Mouse (Mus musculus) spleen, postnatal 14 days (tissue): Measurements from ENCODE around the gene Iqgap3.

ENCODE experiments used
- DNase-seq, 2 experiments: peaks; one replicate each; pipeline ENCODE4 v3.0.0; 2021 to 2022; ENCODE audit warnings: low spot score in 2 of 2

The Iqgap3 gene

DNA sequence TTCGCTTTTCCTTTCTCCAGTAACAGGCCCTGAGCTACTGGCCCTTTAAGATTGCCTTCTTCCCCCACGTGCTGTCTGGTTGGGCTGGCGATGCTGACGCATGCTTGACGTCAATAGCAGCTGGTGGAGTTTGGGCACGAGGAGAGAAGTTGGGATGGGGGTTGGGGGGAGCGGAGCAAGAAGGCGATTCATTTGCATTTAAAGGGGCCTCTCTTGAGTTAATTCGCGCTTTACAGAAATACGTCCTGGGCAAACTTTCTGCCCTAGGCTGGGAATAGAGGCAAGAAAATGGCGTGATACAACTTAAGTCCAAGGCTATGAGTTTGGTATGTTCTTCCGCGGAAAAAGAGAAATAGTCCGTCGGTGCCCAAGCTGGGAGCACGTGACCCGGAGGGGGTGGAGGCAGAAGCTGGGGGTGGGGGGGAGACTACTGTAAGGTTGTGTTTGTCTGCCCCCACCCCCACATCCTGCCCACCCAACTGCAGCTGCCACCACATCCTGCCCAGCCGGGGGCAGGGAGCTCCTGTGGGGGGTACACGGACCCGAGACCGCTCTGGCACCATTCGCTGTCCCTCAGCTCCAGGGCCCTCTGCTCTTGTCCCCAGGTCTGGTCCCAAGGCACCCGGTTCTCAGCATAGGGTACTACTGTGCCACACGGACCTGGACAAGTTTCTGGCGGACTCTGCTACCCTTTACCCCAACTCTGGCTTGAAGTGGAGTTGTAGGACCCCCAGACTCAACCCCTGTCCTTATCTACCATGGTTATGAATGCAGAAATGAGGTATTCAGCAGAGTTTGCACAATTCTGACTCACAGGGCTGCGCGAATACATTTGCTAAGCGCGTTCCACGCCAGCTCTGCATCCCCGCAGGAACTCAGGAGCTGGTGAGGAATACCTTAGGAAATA is 56.8 kb downstream of the Iqgap3 start:
- peak; percentile 63 to 74 for DNase-seq

DNA sequence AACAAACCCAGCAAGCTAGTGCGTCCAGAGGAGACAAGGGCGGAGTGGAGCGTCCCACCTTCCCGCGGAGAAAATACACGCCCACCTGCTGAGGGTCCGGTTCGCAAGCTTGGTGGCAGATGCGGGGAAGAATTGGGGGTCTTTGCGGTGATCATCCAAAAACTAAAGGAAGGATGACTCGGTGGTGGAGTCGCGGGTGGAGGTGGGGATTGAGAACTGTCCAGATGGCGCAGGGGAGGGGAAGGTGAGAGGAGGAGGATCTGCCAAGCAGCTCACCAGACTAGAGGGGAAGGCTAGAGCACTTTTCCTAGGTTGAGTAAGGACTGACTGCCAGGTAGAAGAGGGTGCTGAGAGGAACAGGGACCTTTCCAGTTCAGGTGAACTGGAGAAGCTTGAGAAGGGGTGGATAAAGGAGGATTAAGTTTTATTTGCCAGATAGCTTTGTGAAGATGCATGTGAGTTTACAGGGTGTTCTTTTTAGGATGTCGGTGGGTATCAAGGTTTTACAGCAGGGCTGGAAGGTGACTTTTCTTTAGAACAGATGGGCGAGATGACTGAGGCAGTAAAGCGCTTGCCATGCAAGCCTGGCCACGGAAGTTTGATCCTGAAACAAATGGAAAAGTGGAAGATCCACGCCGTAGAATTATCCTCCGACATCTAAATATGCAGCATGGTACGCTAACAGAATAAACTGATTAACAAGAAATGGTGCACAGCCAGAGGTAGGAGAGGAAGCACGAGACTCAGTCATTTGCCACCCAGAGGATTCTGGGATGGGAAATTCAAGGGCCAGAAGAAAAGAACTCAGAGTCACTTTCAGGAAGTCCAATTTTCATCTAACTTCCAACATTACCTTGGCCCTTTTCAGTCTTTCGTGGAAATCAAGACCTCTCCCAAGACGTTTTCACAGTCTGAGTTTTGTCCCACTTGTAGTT is 57.7 kb downstream of the Iqgap3 start:
- DNase-seq, result no peak

DNA sequence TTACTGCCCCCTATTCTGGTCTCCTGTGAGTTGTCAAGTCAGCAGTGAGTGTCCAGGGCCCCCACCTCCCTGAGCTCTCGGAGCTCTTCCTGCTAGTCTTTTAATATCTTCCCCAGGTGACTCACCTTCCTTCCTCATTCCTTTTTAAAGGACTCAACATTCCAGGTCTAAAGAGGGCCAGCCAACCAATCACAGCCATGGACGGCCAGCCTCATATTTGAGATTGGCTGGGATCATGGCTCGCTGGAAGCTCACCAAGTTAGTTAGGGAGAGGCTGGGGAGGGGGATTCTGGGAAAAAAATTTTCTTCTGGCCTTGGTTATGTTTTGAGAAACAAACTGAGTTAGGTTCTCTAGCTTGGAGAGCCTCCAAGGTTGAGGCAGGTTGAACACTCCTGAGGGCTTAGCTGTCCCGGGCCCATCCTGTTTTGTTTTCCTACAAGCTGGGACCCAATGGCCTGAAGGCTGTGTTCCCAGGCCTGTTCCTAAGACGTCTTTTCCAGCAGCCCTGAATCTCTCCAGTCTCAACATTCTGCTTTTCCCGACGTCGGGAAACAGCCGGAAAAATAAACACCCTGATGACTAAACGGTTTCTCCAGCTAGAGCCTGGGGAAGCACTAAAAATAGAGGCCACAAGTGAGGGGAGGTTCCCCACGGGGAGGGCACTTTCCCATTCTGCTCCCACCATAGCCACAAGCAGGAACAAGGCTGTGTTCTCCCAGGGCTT is 58.6 kb downstream of the Iqgap3 start:
- no peak for DNase-seq

GRCm38 (mm10) chr3:88140903-88141430 is 59.2 kb downstream of the Iqgap3 start:
- no peak for DNase-seq

DNA sequence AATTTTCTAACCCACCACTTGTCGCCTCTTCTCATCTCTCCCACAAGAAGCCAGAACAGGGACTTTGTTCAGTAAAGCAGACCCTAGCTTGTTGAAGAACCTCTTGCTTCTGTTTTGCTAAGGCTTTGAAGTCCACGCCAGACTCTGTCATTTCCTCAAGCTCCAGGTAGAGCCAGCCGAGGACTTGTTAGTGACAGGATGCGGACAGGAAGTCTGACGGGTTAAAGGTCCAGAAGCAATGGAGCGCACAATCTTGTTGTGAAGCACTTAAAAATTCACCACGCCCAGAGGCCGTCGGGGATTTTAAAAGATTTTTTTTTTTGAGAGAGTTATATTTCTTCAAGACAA is 59.6 kb downstream of the Iqgap3 start:
- no peak for DNase-seq

DNA sequence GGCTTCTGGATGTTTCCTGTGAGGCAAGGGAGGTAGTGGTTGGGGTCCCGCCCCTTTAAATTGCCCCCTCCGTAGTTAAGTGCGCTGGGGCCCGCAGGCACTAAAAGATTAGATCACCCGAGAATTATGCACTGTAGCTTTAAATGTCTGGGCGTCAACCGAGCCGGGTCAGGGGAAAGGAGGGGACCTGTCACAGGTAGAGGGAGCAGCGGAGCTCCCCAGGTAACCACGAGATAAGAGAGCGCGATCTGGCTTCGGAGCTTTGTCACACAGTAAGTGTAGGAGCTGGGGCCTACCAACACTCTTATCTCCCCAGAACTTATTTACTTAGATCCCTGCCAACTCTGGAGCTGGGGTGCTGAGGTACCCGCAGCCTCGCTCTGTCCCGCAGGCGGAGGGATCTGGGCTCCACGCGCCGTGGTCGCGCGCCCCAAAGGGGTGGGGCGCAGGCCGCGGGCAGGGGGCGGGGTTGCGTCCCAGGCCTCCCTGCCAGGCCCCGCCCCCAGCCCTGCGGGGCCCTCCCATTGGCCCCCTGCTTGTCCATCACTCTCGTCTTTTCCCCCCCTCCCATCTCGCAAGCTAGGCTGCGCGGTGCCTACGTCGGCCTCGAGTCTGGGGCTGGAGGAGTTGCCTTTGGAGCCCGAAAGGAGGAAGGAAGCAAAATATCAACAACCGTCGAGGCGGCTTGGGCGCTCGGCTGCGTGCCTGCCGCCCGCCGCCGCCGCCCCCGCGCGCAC is 60.2 kb downstream of the Iqgap3 start, which contains the start of gene Mef2d:
Mef2d (plus strand) TSS at position 586 of the 737 bp plus-strand sequence.
- peak; percentile 88 to 92 for DNase-seq

GRCm38 (mm10) chr3:88142546-88142915 is 60.8 kb downstream of the Iqgap3 start:
- DNase-seq, result peak in 1 of 2 experiments; percentile 40

DNA sequence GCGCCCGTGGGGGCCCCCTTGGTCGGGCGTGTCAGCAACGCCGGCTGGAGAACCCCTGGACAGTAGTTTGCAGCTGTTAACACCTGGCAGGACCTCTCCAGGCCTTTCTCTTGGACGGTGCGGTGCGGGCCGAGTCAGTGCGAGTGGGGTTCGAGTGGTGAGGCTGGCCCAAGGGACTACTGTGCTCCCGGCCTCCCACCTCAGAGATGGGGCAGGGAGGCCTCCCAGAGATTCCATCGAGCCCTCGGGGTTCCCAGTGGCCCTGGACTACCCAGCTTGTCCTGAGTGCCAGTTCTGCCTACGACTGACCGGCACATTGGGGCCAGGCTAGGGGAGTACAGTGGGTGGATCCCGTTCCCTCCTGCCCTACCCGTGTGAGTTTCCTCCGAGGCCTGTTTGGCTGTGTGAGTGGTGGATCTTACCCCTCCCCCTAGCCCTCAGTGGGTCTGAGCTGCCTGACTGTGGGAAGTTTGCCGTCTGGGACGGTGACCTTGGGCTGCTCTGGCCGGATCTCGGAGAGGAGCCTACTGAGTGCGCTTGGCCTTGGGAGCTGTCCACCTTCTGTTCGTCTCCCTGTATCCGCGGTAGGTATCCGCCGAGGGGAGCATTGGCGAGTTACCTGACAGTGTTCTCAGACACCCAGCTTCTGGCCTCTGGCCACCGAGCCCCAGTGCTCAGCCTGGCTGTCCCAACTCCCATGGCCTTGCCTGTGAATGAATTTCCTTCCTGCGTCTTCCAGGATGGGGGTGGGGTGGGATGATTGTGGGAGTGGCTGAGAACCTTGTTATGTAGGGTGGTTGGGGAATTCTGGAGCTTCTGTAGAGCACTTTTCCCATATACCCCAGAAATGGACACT is 61.4 kb downstream of the Iqgap3 start:
- no peak for DNase-seq

DNA sequence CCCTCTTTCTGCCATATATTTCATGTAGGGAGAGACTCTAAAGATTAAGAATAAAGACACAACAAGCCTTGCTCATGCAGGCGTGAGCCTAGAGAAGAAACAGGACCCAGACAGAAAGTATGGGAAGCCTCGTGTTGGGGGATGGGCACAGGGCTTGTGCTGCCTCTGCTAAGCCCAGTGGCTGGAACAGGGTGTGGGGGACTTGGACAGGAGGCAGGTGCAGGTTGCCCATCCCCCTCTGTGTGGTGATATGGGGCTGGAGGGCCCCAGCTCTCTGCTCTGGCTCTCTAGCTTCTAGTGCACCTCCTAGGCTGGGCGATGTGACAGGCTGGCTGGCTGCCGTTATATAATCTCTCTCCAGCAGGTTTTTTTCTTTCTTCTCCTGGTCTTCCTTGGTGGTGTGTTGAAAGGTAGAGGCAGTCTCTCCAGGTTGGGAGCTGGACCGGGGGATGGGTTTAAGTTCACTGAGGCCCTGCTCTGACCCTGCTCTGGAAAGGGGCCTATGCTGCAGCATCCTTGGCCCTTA is 62.3 kb downstream of the Iqgap3 start:
- DNase-seq, result no peak

GRCm38 (mm10) chr3:88144648-88145410 is 63.1 kb downstream of the Iqgap3 start:
- DNase-seq, result no peak

- DNase-seq, result no peak
Observed at GRCm38 (mm10) chr3:88145411-88145782, 63.6 kb downstream of the Iqgap3 start.

GRCm38 (mm10) chr3:88145952-88146351 is 64.2 kb downstream of the Iqgap3 start:
- DNase-seq, result peak in 1 of 2 experiments; percentile 60

DNA sequence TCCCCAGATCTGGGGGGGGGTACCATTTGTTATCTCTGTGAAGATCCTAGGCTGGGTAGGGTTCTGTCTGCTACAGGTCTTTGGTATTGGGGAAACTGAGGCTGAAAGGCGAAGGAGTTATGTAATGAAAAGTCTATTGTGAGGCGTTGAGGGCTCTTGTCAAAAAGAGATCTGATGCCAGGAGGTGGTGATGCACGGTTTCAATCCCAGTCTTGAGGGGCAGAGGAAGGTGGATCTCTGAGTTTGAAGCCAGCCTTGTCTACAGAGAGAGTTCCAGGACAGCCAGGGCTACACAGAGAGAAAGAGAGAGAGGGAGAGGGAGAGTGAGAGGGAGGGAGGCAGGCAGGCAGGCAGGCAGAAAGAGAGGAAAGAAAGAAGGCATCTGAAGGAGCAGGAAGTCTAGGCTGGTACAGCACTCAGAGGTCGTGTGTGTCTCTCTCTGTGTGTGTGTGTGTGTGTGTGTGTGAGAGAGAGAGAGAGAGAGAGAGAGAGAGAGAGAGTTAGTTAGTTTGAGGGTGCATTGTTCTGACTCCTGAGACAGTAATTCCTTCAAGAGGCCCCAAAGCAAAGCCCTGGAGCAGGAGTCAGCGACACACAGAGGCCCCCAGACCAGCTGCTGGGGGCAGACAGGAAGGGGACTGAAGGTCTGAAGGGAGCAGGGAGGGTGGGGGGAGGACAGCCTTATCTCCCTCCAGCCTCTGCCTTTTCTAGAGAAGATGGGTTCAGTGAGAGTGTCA is 64.8 kb downstream of the Iqgap3 start:
- no peak for DNase-seq

GRCm38 (mm10) chr3:88147444-88147843 is 65.7 kb downstream of the Iqgap3 start:
- DNase-seq, result no peak

DNA sequence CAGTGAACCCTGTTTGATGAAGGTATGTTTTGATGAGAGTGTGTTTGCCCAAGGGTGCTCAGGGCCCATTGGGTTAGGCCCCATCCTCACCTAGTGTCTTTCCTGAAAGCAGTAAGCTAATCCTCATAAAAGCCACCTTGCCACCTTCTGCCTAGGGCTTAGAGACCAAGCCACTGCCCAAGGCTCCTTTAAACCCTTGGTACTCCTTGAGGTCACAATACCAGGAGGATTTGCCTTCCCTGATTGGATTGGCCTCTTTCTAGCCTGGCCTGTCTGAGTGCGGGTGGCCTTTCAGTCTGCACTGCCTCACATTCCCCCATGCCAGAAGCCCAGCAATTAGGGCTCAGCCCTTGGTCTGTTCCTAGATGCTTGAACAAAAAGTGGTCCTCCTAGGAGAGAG is 66.1 kb downstream of the Iqgap3 start:
- no peak for DNase-seq

DNA sequence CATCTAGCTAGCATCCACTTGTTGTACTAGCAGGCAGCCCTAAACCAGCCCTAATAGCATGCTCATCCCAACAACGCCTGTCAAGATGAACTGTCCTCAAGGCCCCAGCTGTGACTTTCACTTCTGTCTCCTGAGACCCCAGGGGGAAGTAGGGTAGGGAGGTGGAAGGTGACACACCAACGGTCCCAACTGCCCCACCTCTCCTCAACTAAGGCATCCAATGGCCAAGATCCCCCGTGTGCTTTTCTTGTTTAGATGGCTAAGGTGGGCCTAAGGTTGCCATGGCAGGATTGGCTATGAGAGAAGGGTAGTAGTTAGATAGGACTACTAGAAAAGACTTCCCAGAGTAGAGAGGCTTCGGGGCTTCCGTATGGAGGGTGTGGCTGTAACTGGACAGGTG is 66.6 kb downstream of the Iqgap3 start:
- peak in 1 of 2 experiments; percentile 52 for DNase-seq

- DNase-seq, result no peak
Observed at GRCm38 (mm10) chr3:88148776-88149509, 67.2 kb downstream of the Iqgap3 start.
